Mouse (Mus musculus): Measurements from ENCODE around the gene Shmt1.

GRCm38 (mm10) chr11:60823771-60824170, 12.3 kb upstream of the Shmt1 start:
- TF ChIP-seq POLR2A (IDR thresholded peaks at IDR 0.05; ENCODE audit: control insufficient read depth, low read depth, low read length) = no peak
- TF ChIP-seq CTCF (IDR thresholded peaks at IDR 0.05; ENCODE audit: control insufficient read depth, insufficient read depth, insufficient replicate concordance, low read depth, low read length) = no peak
